Mouse (Mus musculus): ENCODE results near the gene Rtn4rl1.
"Not testable (repeated sequence)": the region's sequence is repeated elsewhere in the genome, so short reads cannot be mapped to it uniquely, and the experiment has no call there.

Gene Rtn4rl1

DNA sequence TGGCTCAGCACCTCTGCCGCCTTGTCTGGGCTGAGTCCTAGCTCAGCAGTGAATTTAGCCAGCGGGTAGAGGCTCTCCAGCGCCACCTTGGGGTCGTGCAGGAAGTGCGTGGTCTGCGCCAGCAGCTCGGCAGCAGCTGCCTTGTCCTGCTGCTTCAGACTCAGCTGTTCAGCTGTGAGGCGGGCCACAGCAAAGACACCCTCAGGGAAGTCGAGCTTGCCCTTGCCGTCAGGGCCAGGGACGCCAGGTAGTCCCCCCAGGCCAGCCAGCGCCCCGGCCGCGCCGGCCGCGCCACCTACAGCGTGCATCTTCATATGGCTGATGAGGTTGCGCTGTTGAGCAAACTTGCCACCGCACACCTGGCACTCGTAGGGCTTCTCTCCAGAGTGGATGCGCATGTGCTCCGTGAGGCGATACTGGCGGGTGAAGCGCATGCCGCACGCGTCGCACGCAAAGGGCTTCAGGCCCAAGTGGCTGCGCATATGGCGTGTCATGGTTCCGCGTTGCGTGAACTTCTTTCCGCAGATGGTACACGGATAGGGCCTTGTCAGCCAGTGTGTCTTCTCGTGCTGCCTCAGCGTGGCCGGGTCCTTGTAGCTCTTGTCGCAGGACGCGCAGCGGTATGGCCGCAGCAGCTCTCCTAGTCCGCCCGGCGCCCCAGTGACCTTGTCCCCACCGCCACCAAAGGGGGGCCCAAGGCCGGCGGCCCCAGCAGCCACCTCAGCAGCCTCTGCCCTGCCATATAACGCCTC lies 28.0 kb upstream of the Rtn4rl1 start:
- DNase-seq (ENCODE audit: low read depth, low spot score), result peak; percentile 60

- no peak for DNase-seq (ENCODE audit: low read depth, low spot score)
Measured at GRCm38 (mm10) chr11:75166193-75166842, 27.3 kb upstream of the Rtn4rl1 start.

DNA sequence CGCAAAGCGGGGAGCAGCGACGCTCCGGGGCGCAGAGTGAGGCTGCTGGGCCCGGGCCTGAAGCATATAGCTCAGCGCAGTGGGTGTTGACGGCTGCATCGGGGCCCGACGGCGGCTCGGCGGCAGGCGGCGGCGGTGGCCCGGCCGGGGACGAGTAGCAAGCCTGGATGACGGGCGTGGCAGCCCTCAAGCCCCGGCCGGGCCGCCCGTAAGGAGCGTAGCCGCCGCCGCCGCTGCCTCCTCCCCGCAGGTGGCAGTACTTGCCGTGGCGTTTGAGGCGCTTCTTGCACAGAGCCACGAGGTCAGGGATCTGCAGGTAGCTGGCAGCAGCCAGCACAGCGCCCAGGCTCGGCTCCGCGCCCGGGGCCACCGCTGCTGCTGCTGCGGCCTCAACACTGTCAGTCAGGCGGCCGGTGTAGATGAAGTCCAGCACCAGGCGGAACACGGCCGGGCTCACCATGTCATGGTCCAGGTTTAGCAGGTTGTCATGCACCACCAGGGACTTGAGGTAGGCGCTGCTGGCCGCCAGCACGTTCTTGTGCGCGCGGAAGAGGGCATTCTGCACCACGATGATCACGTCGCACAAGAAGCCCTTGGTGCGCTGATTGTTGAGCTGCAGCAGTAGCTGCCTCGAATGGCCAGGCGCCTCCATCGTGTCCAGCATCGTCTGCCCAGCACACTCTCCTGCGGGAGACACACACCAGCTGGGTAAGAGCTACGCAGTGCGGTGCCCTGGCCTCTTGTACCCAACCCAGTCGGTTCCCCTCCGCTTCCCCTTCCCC lies 26.5 kb upstream of the Rtn4rl1 start:
- peak; percentile 25 for DNase-seq (ENCODE audit: low read depth, low spot score)

DNA sequence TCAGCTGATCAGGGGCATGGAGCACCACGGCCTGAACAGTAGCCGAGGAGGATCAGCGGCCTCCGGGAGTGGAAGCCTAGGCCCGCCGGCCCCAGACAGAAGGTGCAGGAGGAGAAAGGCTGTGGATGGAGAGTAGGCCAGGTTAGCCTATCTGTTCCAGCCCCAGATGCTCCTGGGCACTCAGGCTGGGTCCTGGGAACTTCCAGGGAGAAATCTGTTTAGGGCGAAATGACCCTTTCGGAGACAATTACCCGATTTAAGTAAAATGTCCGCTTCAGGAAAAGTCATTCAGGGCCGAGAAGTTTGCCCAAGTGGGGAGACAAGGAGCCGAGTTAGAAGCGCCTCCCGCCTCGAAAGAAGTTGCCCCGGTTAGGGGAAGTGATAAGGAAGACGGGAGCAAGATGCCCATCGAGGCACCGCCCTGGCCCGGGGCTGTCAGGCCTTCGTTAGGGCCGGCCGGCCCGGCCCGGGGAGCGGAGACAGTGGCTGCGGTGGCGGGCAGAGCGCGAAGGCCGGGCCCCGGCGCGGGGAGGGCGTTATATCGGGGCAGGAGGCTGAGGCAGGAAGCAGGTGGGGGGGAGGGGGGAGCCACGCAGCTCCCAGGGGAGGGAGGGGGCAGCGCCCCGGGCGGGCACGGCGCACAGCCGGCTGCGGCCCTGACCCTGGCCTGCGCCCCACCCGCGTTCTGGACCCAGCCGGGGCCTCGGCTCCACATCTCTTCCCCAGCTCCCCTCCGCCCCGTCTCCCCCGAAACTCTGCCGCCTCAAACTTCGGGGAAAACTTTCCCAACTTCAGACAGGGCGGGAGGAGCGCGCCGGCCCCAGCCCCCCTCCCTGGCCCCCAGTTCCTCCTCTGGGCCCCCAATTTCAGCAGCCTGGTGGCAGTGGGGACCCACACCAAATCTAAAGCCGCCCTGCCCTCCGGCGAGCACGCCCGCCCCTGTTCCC lies 25.7 kb upstream of the Rtn4rl1 start:
- no peak for DNase-seq (ENCODE audit: low read depth, low spot score)

DNA sequence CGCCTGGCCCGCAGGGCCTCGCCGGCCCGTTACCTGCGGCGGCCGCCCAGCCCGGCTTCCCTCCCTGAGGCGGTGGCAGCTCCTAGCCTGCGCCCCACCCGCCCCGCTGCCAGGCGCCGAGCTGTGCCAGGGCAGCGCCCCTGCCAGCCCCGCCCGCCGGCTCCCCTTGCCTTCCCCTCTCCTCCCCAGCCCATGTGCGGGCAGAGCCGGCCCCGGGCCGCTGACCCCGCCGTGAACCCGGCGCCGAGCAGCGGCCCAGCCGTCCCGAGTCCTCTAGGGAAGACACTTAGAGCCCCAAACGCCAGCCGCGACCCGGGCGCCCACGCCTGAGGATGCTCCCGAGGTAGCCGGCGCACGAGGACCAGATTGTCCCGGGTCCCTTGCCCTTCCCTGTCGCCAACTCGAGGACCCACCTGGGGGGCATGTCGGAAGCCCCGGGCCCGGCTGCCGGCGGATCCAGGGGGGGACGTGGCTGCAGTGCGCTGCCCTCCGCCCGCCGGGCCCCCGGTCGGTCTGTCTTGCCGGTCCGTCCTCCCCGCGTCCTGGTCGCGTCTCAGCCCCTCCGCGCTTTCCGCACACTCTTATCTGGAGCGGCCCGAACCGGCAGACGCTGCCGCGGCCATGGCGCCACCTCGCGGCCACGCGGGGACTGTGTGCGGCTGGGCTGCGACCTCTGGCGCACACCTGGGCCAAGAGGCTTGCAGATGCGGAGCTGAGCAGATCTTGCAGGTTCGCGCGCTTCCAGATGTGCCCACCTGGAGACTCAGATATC lies 24.8 kb upstream of the Rtn4rl1 start:
- peak; percentile 86 for DNase-seq (ENCODE audit: low read depth, low spot score)

DNA sequence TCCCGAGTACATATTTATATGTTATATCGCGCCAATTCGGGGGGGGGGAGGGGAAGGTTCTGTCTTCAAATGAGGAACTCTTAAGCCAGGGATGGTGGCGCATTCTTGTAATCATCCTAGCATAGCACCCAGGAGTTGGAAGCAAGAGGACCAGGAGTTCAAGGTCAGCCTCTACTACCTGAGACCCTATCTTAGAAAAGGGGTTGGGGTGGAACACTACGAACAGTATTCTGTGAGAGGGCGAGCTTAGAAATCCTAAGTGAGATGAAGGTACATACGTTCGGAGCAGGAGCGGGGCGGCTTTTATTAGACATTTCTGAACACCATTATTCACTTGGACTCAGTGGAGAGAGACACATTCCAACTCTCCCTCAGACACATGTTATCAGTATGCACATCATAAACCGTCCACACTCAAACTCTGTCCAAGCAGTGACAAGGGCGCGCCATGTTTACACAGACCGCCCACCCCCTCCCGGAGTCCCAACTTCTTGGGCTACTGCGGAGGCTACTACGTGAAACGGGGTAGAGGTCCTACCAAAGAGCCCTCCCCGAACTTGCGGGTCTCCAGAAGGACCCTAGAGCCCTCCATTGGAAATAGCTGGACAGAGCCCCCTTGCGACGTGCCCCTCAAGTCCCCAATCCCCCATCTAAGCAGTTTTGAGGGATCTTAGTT lies 24.0 kb upstream of the Rtn4rl1 start, which contains the start of gene Hic1:
Gene Hic1, minus strand, starts transcription at position 115 of the 676 bp plus-strand sequence.
- peak; percentile 28 for DNase-seq (ENCODE audit: low read depth, low spot score)

GRCm38 (mm10) chr11:75170136-75170751 lies 23.3 kb upstream of the Rtn4rl1 start:
- peak; percentile 91 for DNase-seq (ENCODE audit: low read depth, low spot score)

DNA sequence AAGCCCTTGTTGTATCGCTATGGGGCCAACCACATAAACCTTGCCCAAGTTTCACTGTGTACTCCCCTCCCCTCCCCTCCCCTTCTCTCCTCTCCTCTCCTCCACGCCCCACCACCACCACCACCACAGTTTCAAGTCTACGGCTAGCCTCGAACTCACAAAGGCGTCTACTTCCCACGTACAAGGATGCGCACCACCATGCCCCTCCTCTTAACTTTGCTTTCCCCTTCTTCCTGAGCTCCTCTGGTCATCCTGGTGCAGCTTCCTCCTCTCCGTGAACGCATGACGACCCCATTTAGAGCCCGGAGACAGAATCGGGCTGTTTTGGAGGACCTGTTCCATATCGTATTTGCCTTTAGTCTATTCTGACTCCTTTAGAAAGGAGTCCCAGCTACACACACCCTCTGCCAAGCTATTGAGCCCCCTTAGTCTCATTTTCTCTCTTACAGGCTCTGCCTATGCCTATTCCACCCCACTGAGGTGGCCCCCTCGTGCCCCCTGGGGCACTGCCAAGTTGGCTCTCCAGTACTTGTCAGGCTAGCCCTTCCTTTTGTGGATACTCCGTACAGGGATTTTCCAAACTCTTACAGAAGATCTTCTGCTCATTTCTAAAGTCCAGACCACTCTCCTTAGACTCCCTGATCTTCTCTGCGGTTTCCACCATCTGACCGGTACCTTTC lies 22.3 kb upstream of the Rtn4rl1 start:
- DNase-seq (ENCODE audit: low read depth, low spot score), result no peak

GRCm38 (mm10) chr11:75172151-75173094 lies 21.2 kb upstream of the Rtn4rl1 start:
- peak; percentile 38 for DNase-seq (ENCODE audit: low read depth, low spot score)

GRCm38 (mm10) chr11:75173095-75173798 lies 20.3 kb upstream of the Rtn4rl1 start:
- DNase-seq (ENCODE audit: low read depth, low spot score), result peak; percentile 91

DNA sequence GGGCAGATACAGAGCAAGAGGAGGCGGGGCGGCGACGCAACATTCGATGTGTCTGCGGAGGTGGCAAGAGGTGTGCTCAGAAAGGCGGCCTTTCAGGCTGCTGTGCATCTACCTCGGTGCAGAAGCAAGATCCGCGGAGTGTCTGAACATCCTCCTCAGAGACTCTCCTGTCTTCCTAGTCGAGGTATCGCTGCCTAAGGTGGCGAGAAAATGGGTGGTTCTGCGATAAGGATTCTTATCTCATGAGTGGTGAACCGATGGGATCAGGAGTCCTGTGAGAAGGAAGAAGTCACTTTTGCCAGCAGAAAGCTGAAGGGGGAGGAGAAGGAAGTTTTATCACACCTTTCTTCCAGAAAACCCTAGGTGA lies 19.8 kb upstream of the Rtn4rl1 start:
- no peak for DNase-seq (ENCODE audit: low read depth, low spot score)

GRCm38 (mm10) chr11:75174574-75174973 lies 19.0 kb upstream of the Rtn4rl1 start:
- DNase-seq (ENCODE audit: low read depth, low spot score), result not testable (repeated sequence)

DNA sequence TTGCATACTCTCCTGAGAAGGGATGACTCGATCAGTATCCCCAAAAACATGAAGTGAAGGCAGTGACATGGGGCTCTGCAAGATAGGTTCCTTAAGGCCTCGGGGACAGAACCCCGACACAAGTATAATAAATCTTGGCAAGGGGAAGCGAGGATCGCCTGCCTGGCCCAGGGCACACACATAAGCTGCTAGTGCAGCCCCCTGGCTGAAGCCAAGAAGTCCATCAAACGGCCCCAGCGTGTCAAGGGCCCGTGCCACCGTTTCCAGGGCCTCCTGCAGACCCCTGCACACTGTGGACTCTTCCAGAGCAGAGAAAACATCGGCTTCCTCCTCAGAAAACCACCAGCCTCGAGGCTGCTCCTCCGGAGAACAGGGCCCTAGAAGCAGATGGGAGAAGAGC lies 15.6 kb upstream of the Rtn4rl1 start:
- DNase-seq (ENCODE audit: low read depth, low spot score), result no peak

DNA sequence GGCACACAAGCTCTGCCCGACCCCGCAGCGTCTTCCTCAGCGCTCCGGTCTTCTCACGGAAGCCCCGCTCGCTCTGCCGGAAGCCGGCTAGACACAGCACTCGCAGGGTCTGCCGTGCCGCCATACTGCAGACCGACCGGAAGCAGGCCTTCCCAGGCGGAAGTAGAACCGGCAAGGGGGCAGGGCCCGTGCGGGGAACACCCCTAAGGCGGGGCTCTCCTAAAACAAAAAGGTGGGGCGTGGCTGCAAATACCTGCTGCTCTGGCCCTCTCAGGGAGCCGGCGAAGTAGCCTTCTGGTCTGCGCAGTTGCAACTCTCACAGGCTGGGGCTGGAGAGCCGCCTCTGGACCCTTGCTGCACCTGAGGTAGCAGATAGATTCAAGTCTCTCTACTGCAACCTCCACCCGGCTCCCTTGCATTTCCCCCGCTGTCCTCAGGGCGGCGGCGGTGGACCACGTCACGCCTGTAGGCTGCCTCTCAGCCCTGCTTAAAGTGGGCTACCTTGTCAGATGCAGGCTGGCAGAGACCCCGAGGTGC lies 14.8 kb upstream of the Rtn4rl1 start, which contains the start of gene Ovca2:
Gene Ovca2, minus strand, starts transcription at position 164 of the 537 bp plus-strand sequence.
- DNase-seq (ENCODE audit: low read depth, low spot score), result peak; percentile 92

GRCm38 (mm10) chr11:75183917-75184570 lies 9.5 kb upstream of the Rtn4rl1 start:
- no peak for DNase-seq (ENCODE audit: low read depth, low spot score)

DNA sequence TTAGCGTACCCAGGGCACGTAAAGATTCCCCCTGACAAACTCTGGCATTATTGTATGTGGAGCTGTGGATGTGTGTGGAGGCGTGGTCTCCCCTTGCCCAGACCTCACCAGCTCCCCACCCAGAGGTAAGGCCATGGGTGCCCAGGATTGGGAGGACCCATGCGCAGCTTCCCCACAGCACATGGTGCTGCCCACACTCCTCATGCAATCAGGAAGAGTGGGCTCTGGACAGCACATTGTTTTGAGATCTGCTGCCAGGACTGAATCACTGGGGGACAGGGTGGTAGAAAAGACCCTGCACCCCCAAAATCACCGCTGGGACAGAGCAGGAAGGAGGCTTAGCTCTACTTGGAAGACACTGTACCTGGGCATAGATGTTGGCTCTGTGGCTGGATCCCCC lies 9.0 kb upstream of the Rtn4rl1 start:
- DNase-seq (ENCODE audit: low read depth, low spot score), result no peak
